Mouse (Mus musculus): ENCODE results near the gene Prr23a3. TPM values are rescaled to one million over a fixed set of nuclear protein-coding genes. Genes with fewer than 3 reads are reported as not detected.

Gene Prr23a3
- total RNA-seq (2015), result not detected in 2 replicates
- not detected in 2 replicates for total RNA-seq (2017)

GRCm38 (mm10) chr9:98864571-98864970 is at the start of gene Prr23a3:
Gene Prr23a3, plus strand, starts transcription at chr9:98864767.
- ATAC-seq (replicated peaks; ENCODE audit: poor library complexity), result no peak

- no peak for ATAC-seq (replicated peaks; ENCODE audit: poor library complexity)
Measured at GRCm38 (mm10) chr9:98816066-98816465, 48.5 kb upstream of the Prr23a3 start.

GRCm38 (mm10) chr9:98817592-98817991 is 47.0 kb upstream of the Prr23a3 start:
- ATAC-seq (replicated peaks; ENCODE audit: poor library complexity), result no peak

- no peak for ATAC-seq (replicated peaks; ENCODE audit: poor library complexity)
Measured at GRCm38 (mm10) chr9:98818971-98819370, 45.6 kb upstream of the Prr23a3 start.

- ATAC-seq (replicated peaks; ENCODE audit: poor library complexity), result no peak
Measured at GRCm38 (mm10) chr9:98819481-98819880, 45.1 kb upstream of the Prr23a3 start.

GRCm38 (mm10) chr9:98820461-98820860 is 44.1 kb upstream of the Prr23a3 start:
- ATAC-seq (replicated peaks; ENCODE audit: poor library complexity), result no peak

- no peak for ATAC-seq (replicated peaks; ENCODE audit: poor library complexity)
Measured at GRCm38 (mm10) chr9:98821067-98821466, 43.5 kb upstream of the Prr23a3 start.

GRCm38 (mm10) chr9:98823805-98824204 is 40.8 kb upstream of the Prr23a3 start:
- ATAC-seq (replicated peaks; ENCODE audit: poor library complexity), result no peak

GRCm38 (mm10) chr9:98829508-98829907 is 35.1 kb upstream of the Prr23a3 start:
- no peak for ATAC-seq (replicated peaks; ENCODE audit: poor library complexity)

GRCm38 (mm10) chr9:98837537-98838074 is 27.0 kb upstream of the Prr23a3 start:
- ATAC-seq (replicated peaks; ENCODE audit: poor library complexity), result no peak

- ATAC-seq (replicated peaks; ENCODE audit: poor library complexity), result no peak
Measured at GRCm38 (mm10) chr9:98842117-98842516, 22.4 kb upstream of the Prr23a3 start, which contains the start of gene Prr23a1. Gene Prr23a1, plus strand, starts transcription at chr9:98842503.

- no peak for ATAC-seq (replicated peaks; ENCODE audit: poor library complexity)
Measured at GRCm38 (mm10) chr9:98856210-98856609, 8.4 kb upstream of the Prr23a3 start, which contains the start of gene Prr23a2. Gene Prr23a2, plus strand, starts transcription at chr9:98856494.

GRCm38 (mm10) chr9:98863463-98863862 is 1.1 kb upstream of the Prr23a3 start:
- ATAC-seq (replicated peaks; ENCODE audit: poor library complexity), result no peak

GRCm38 (mm10) chr9:98901486-98901885 is 36.9 kb downstream of the Prr23a3 start:
- no peak for ATAC-seq (replicated peaks; ENCODE audit: poor library complexity)

- ATAC-seq (replicated peaks; ENCODE audit: poor library complexity), result no peak
Measured at GRCm38 (mm10) chr9:98902819-98903218, 38.3 kb downstream of the Prr23a3 start, which contains the start of gene 7420426K07Rik. Gene 7420426K07Rik, plus strand, starts transcription at chr9:98903119.

Other genes with a start within 250 kb of the Prr23a3 start
- not detected in 2 replicates for gene Prr23a1, start 22.3 kb upstream of the Prr23a3 start, total RNA-seq (2015)
- gene Prr23a1, start 22.3 kb upstream of the Prr23a3 start, total RNA-seq (2017), result not detected in 2 replicates
- gene Prr23a2, start 8.3 kb upstream of the Prr23a3 start, total RNA-seq (2015), result not detected in 2 replicates
- not detected in 2 replicates for gene Prr23a2, start 8.3 kb upstream of the Prr23a3 start, total RNA-seq (2017)
- gene 7420426K07Rik, start 38.4 kb downstream of the Prr23a3 start, total RNA-seq (2015), result not detected in 2 replicates
- gene 7420426K07Rik, start 38.4 kb downstream of the Prr23a3 start, total RNA-seq (2017), result not detected in 2 replicates
- gene Foxl2, start 90.5 kb downstream of the Prr23a3 start, total RNA-seq (2015), result not detected in 2 replicates
- gene Foxl2, start 90.5 kb downstream of the Prr23a3 start, total RNA-seq (2017), result not detected in 2 replicates
- 45.6 and 51.6 TPM in 2 replicates for gene Faim, start 121.6 kb downstream of the Prr23a3 start, total RNA-seq (2015)
- gene Faim, start 121.6 kb downstream of the Prr23a3 start, total RNA-seq (2017), result 115 and 117 TPM in 2 replicates
- gene Gm1123, start 170.9 kb downstream of the Prr23a3 start, total RNA-seq (2015), result not detected in 2 replicates
- gene Gm1123, start 170.9 kb downstream of the Prr23a3 start, total RNA-seq (2017), result not detected in 2 replicates

All from megakaryocyte progenitor cell, adult 5-6 weeks (primary cell).